Mouse (Mus musculus): ENCODE measurements around the gene Tnfrsf1b.

Tnfrsf1b gene

DNA sequence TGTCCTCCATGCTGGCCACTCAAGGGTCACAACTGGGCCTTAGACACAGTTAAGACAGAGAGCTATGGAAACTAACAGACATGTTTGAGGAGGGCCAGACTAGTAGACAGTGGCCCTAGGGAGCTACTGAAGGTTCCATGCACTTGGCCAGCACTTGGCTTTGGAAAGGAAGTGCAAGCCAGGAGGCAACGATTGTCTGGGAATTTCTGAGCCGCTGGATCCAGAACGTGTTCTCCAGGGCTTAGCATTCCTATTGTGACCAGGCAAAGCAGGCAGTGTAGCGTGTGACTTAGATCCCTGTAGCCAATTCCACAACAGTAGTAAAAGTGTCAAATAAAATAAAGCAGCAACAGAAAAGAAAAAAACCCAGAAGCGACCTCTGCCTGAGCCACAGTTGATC is 14.1 kb upstream of the Tnfrsf1b start:
- in situ Hi-C loops (cut with MseI, MboI), result no loop called here

- in situ Hi-C loops (cut with MseI, MboI), result no loop called here
Observed at GRCm38 (mm10) chr4:145257751-145258434, 11.2 kb upstream of the Tnfrsf1b start.

DNA sequence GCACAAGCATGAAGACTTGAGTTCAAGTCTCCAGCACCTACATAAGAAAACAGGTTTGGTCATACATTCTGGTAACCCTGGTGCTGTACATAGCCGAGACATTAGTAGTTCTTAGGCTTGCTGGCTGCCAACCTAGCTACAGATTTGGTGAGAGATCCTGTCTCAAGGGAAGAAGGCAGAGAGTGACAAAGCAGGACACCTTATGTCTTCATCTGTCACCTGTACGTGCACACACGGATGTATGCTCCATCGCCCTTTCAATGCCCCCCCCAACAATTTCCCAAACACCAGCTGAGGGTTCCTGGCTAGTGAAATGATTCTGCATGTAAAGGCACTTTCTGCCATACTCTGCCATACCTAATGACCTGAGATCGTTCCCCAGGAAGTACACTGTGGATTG is 9.5 kb upstream of the Tnfrsf1b start:
- in situ Hi-C loops (cut with MseI, MboI), result no loop called here

- in situ Hi-C loops (cut with MseI, MboI), result no loop called here
Observed at GRCm38 (mm10) chr4:145254418-145254817, 7.7 kb upstream of the Tnfrsf1b start.

GRCm38 (mm10) chr4:145252611-145253010 is 5.9 kb upstream of the Tnfrsf1b start:
- in situ Hi-C loops (cut with MseI, MboI), result no loop called here

- in situ Hi-C loops (cut with MseI, MboI), result no loop called here
Observed at GRCm38 (mm10) chr4:145251546-145251945, 4.9 kb upstream of the Tnfrsf1b start.

- in situ Hi-C loops (cut with MseI, MboI), result no loop called here
Observed at GRCm38 (mm10) chr4:145250002-145250401, 3.3 kb upstream of the Tnfrsf1b start.

DNA sequence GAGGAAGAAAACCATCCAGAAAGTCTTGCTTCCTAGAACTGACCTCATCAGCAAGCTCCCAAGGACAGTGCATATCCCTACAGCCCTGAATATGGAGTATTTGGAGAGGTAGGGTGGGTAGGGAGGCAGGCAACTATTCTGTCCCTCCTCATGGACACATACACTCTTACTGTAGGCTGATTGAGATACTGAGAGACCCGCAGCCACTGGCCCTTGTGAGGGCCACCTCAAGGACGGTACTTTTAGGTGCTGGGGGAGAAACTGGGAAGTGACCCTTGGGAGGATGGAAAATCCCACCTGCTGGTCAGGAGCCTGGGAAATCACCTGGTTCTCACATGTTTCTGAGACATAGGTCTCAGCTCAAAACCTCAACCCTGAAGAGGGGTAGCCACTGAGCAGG is 886 bp upstream of the Tnfrsf1b start:
- in situ Hi-C loops (cut with MseI, MboI), result no loop called here

DNA sequence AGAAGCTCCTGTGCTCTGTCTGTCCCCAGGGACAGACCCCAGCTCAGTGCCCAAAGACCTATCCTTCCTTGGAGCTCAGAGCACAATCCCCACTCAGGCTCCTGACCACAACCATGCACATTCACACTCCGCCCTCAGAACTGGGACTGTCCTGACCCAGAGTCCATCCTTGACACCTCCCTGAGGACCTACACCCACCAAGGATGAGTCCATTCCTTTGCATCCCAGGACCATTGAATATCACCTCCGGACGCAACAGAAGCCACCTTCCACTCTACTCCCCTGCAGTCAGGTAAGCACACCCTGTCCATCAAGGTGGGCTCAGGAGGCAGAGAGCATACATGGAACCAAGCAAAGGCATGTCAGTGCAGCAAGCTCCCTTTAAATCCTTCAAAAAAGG is 1.1 kb downstream of the Tnfrsf1b start:
- in situ Hi-C loops (cut with MseI, MboI), result no loop called here

DNA sequence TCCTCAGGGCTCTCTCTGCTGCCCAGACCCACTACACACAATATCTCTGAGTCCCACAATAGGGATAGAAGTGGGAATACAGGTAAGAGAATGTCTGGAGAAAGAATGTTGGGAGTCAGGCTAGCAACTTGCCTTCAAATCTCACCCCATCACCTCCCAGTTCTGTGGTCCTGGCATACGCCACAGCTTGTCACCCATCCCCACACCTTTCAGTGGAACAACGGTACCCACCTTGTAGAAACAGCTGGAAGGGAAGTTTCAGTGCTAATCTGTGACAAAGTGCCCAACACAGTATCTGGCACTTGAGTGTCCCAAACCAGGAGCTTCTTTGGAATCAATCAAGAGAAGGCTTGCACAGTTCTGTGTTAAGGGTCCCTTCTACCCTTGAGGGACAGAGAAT is 2.0 kb downstream of the Tnfrsf1b start:
- in situ Hi-C loops (cut with MseI, MboI), result no loop called here

GRCm38 (mm10) chr4:145242719-145243350 is 3.8 kb downstream of the Tnfrsf1b start:
- in situ Hi-C loops (cut with MseI, MboI), result no loop called here

- in situ Hi-C loops (cut with MseI, MboI), result no loop called here
Observed at GRCm38 (mm10) chr4:145240723-145241231, 5.9 kb downstream of the Tnfrsf1b start.

GRCm38 (mm10) chr4:145239049-145239830 is 7.4 kb downstream of the Tnfrsf1b start:
- in situ Hi-C loops (cut with MseI, MboI), result no loop called here

- in situ Hi-C loops (cut with MseI, MboI), result no loop called here
Observed at GRCm38 (mm10) chr4:145236027-145236426, 10.6 kb downstream of the Tnfrsf1b start.

DNA sequence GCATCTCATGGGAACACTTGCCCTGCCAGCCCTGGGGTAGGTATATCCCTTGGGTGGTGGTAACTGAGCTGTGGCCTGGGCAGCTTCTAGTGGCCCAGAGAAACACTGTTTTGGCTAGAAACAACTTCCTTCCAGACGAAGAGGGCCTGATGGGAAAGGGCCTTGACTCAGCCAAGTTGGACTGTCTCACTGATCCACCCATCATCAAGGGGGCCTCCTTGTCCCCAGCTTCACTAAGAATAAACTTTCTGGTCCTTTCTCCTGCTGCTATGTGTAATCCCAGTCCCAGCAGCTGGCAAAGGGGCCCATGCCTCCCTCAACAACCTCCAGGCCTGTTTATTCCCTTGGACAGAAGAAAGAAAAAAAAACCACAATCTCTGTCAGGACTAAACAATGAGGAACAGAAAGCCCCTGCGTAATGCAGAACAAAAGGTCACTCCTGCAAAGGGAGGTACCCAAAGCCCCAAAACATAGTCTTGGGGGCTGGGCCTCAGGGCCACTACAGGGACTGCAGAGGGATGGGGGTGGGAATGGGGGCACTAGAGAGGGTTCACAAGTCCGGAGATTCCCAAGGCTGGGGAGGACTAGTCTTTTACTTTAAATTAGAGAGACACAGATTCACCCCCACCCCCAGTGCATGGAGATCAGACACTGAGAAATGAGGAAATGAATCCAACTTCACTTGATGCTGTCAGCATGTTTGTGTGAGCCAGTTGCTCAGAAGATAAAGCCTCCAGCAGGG is 13.0 kb downstream of the Tnfrsf1b start:
- in situ Hi-C loops (cut with MseI, MboI), result no loop called here

DNA sequence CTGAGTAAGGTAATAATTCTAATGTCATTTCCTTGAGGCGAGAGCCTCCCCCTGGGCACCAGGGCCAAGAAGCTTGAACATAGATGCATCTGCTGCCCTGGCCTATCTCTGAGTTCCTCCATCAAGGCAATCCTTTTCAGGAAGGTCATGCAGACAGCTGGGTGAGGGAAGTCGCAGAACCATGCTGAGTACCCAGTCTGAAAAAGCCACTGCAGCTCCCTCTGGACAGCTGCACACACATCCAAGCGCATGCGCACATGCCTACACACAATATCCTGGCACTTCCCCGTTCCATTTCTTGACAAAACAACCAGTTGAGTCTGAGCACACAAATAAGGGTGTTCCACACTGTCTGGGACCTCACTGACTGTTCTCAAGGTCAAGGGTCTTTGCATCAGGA is 14.9 kb downstream of the Tnfrsf1b start:
- in situ Hi-C loops (cut with MseI, MboI), result no loop called here

GRCm38 (mm10) chr4:145230647-145231046 is 16.0 kb downstream of the Tnfrsf1b start:
- in situ Hi-C loops (cut with MseI, MboI), result no loop called here

DNA sequence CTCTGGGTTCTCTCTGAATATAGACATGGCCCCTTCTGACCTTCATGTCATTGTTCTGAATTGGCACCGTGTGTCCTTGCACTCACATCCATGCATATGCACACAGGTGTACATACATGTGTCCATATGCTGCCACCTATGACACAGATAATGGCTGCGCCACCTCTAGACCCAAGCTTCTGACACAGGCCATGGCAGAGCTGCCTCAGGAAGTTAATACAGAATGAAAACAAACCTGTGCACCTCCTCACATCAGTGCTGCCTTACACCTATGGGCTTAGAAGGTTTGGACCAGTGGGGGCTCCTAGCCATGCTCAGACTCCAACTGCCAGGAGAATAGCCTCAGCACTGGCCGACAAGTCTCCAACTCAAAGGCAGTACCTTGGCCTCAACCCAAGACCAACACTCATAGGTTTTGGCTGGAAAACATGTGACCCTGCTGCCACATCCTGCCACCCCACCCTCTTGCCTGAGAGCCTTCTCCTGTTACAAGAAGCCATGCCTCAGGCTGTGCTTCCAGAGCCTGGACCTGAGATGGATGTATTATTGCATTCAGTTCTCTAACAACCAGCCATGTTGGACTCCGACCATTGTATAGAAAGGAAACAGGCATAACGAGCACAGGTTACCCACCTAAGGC is 17.0 kb downstream of the Tnfrsf1b start:
- in situ Hi-C loops (cut with MseI, MboI), result no loop called here

DNA sequence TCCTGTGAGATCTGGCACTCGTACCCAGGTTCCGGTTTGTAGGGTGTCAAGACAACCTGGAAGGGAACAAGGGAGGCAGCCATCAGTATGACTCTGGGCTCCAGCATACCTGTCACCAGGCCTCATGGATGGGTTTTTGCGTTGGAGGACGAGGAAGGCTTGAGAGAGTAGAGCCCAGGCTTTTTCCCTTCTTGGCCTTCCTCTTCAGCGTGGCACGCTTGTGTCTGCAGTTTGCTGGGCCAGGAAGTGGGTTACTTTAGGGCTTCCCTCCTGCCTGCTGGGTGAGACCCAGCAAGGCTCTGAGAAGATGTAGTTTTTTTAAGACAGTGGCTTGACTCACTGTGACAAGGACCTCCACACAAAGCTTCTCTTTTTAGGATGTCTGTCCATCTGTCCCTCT is 17.6 kb downstream of the Tnfrsf1b start:
- in situ Hi-C loops (cut with MseI, MboI), result no loop called here

- in situ Hi-C loops (cut with MseI, MboI), result loop anchor here (25.0 kb wide), 1 partner anchor 263 kb away; no protein-coding TSS in a partner anchor
Observed at GRCm38 (mm10) chr4:145224613-145225012, 22.1 kb downstream of the Tnfrsf1b start.

DNA sequence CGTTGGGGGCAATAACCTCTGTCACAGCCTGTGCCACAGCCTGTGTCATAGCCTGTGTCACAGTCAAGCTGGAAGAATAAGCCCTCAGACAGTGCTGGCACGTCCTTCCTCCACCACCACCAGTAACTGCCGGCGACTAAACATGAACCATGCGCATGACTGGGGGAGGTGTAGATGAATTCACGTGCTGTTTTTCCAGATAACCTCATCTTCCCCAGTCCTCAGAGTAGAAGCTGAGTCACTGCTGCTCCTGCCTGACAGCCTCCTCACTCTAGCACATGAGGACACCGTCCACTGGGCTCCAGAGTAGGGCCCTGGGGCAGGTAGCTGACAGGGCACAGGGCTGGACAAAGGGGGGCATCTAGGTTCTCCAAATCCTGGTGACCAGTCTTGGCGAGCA is 24.6 kb downstream of the Tnfrsf1b start:
- in situ Hi-C loops (cut with MseI, MboI), result loop anchor here (25.0 kb wide), 1 partner anchor 265 kb away; no protein-coding TSS in a partner anchor

All from mouse trophoblast stem cell (cell line).